Mouse (Mus musculus) megakaryocyte, embryonic 14.5 days (primary cell): ENCODE results near the gene Gm19345. TPM values are rescaled to one million over a fixed set of nuclear protein-coding genes. Genes with fewer than 3 reads are reported as not detected.

Source experiments
- H3K27me3 ChIP-seq: replicated peaks from 2 replicates; pipeline ENCODE3; 2012; ENCODE audit warnings: inconsistent platforms
- H3K36me3 ChIP-seq: replicated peaks from 2 replicates; pipeline ENCODE3; 2012; ENCODE audit warnings: low read length, inconsistent platforms, mixed read lengths
- H3K4me1 ChIP-seq: 2 replicates; pipeline ENCODE4 v1.6.1; 2012; ENCODE audit warnings: inconsistent platforms
- H3K4me3 ChIP-seq: replicated peaks from 2 replicates; pipeline ENCODE3; 2012; ENCODE audit warnings: moderate library complexity, mild to moderate bottlenecking, inconsistent platforms
- H3K9me3 ChIP-seq: 2 replicates; pipeline ENCODE4 v1.6.1; 2012; ENCODE audit warnings: inconsistent platforms
- FLI1 ChIP-seq: IDR thresholded peaks from 2 replicates; pipeline ENCODE4 v1.6.1; 2012; ENCODE audit warnings: low read length, inconsistent platforms, mixed read lengths
- GATA1 ChIP-seq: IDR thresholded peaks from 3 replicates; pipeline ENCODE4 v1.6.1; 2012; ENCODE audit warnings: mixed read lengths, low read length, inconsistent platforms, borderline replicate concordance
- polyA plus RNA-seq: library from polyadenylated mRNA; stranded (reverse); fragments of >175 nt; gene quantifications from 2 replicates; pipeline ENCODE4 v1.2.3, GENCODE M21; 2012; ENCODE audit warnings: low replicate concordance; ENCODE audit not compliant: insufficient read depth

Gene Gm19345
- polyA plus RNA-seq, 1 experiment, result 0.12 TPM

DNA sequence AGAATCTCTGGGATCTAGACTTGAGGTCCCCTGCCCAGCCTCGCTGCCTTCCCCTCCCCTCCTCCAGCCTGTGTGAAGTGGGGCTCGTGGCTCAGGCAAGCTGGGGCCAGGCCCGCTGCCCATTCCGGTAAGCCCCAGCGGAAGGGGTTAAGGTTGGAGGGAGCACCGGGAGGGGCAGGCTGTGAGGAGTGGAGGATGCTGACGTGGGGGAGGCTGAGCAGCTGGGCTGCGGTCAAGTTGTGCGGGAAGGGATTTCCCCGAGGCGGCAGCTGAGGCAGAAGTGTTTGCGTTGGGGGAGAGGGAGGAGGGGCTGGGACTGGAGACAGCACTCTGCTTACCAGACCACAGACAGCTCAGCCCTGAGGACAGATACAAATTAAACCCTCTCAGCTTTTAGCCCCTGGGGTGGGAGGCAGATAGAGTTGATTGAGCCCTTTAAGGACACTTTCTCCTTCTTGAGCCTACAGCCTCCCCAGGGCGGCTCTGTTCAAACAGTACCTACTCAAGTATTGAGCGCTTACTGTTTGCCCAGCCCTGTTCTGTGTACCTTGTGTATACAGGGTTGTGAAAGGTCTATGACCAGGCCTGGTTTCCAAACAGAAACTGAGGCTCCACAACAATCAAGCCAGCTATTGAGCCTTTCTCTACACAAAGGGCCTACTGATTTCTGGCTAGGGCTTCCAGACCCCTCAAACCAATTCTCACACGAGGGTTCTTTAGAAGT lies 34.3 kb upstream of the Gm19345 start:
- H3K4me1 ChIP-seq, result peaks cover 91% of the 10 kb centered on the region
- H3K27me3 ChIP-seq, result no peaks in the 10 kb centered on the region
- H3K9me3 ChIP-seq, result no peaks in the 10 kb centered on the region
- peak overlapping the region; percentile 91 for H3K4me3 ChIP-seq
- peaks cover 66% of the 10 kb centered on the region for H3K36me3 ChIP-seq
- TF ChIP-seq GATA1, result no peak

GRCm38 (mm10) chr7:19818440-19818839 lies 33.4 kb upstream of the Gm19345 start:
- peaks cover 57% of the 10 kb centered on the region for H3K36me3 ChIP-seq
- H3K4me1 ChIP-seq, result peaks cover 90% of the 10 kb centered on the region
- no peak for TF ChIP-seq FLI1
- TF ChIP-seq GATA1, result no peak
- peak overlapping the region; percentile 91 for H3K4me3 ChIP-seq
- H3K27me3 ChIP-seq, result no peaks in the 10 kb centered on the region
- no peaks in the 10 kb centered on the region for H3K9me3 ChIP-seq

DNA sequence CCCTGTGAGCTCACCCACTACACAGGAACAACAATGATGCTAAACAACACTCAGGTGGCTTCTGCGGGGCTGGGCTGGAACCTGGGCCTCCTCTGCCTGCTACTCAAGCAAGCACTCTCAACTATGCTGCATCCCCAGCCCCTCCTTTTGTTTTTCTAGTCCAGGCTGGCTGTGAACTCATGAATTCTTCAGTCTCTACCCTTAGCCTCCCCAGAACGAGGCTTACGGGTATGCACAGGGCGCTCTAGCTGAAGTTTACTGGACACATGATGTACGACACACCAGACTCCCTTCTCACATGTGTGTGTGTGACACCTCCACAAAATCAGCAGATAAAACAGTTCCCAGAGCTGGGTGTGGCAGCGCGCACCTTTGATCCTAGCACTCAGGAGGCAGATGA lies 32.9 kb upstream of the Gm19345 start:
- Histone ChIP-seq H3K27me3 (no peaks in the 10 kb centered on the region), H3K36me3 (peaks cover 53% of the 10 kb centered on the region), H3K4me3 (peak overlapping the region; percentile 91), H3K9me3 (no peaks in the 10 kb centered on the region), H3K4me1 (peaks cover 90% of the 10 kb centered on the region)
- TF ChIP-seq GATA1 (no peak), FLI1 (no peak)

DNA sequence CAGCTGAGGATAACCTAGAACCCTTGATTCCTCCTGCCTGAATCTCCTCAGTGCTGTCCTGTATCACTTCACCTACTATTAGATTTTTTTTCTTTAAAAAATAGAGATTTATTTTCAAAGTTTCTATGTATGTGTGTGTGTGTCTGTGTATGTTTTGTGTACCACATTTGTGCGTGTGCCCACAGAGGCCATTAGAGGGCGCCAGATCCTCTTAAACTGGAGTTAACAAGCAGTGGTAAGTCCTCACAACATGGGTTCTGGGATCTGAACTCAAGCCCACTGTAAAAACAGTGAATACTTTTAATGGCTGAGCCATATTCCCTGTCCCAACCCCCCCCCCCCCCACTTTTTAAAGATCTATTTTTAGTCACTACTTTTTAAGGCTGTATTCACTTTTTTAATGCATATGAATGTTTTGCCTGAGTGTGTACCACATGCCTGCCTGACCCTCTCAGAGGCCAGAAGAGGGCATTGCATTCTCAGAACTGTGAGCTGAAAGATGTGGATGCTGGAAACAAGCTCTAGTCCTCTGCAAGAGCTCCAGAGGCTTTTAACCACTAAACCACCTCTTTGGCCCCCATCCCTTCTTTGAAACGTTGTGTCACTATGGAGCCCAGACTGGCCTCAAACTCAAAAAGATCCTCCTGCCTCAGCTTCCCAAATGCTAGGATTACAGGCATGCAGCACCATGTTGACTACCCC lies 31.3 kb upstream of the Gm19345 start:
- Histone ChIP-seq H3K27me3 (no peaks in the 10 kb centered on the region), H3K36me3 (peaks cover 37% of the 10 kb centered on the region), H3K9me3 (no peaks in the 10 kb centered on the region), H3K4me3 (peak overlapping the region; percentile 93), H3K4me1 (peaks cover 90% of the 10 kb centered on the region)
- TF ChIP-seq FLI1 (no peak), GATA1 (no peak)

DNA sequence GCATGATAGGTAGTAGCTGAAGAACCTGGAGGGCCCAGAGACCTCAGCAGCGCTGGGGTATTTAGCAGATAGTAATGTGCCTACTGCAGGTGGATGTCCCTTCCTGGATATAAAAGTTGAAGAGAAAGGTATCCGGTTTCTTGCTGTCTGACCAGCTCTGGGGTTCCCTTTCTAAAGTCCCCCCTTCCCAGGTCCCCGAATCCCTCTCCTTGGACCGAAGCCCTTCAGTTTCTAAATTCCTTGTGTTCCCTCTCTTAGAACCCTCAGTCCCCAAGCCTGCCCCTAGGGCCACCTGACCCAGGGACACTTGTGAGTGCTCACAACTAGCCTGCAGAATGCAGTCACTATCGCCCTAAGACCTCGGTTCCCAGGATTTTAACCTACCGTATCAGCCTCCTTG lies 30.2 kb upstream of the Gm19345 start:
- Histone ChIP-seq H3K4me3 (peak overlapping the region; percentile 93), H3K4me1 (peaks cover 92% of the 10 kb centered on the region), H3K9me3 (no peaks in the 10 kb centered on the region), H3K36me3 (peaks cover 33% of the 10 kb centered on the region), H3K27me3 (no peaks in the 10 kb centered on the region)
- TF ChIP-seq FLI1, result no peak
- no peak for TF ChIP-seq GATA1

- Histone ChIP-seq H3K9me3 (no peaks in the 10 kb centered on the region), H3K4me3 (peak overlapping the region; percentile 93), H3K4me1 (peaks cover 92% of the 10 kb centered on the region), H3K36me3 (peaks cover 33% of the 10 kb centered on the region), H3K27me3 (no peaks in the 10 kb centered on the region)
- TF ChIP-seq FLI1 (no peak), GATA1 (no peak)
Measured at GRCm38 (mm10) chr7:19822193-19822592, 29.6 kb upstream of the Gm19345 start.

DNA sequence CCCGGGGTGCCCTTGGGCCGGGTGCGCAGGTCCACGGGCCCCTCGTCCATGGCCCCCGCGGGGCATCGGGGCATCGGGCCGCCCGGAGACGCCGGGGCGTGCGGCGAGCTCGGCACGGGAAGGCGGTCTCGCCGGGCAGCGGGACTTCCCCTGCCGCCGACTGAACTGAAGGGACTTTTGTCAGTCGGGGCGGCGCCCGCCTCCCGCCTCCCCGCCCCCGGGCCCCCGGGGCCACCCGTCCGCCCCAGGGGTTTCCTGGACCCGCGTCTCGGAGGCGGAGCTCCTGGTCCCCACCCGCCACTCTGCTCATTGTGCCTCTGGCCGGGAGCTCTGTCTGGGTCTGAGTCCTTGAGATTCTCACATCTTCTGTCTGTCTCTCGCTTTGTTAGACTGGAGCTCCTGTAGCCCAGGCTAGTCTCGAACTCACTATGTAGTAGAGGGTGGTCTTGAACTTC lies 29.2 kb upstream of the Gm19345 start, which contains the start of gene Bcl3:
Bcl3 (minus strand) TSS at position 167 of the 455 bp plus-strand sequence.
- Histone ChIP-seq H3K4me3 (peak within 1 kb of the TSS; percentile 93), H3K9me3 (no peaks in the 10 kb centered on the region), H3K36me3 (peaks cover 33% of the 10 kb centered on the region), H3K27me3 (no peaks in the 10 kb centered on the region), H3K4me1 (peaks cover 89% of the 10 kb centered on the region)
- TF ChIP-seq FLI1 (no peak), GATA1 (no peak)

GRCm38 (mm10) chr7:19823256-19824181 lies 28.3 kb upstream of the Gm19345 start:
- Histone ChIP-seq H3K9me3 (no peaks in the 10 kb centered on the region), H3K4me1 (peaks cover 81% of the 10 kb centered on the region), H3K27me3 (no peaks in the 10 kb centered on the region), H3K4me3 (peak overlapping the region; percentile 93), H3K36me3 (peaks cover 26% of the 10 kb centered on the region)
- no peak for TF ChIP-seq FLI1
- TF ChIP-seq GATA1, result no peak

- H3K9me3 ChIP-seq, result peaks cover 1% of the 10 kb centered on the region
- peaks cover 78% of the 10 kb centered on the region for H3K4me1 ChIP-seq
- no peaks in the 10 kb centered on the region for H3K27me3 ChIP-seq
- TF ChIP-seq FLI1 (no peak), GATA1 (no peak)
- peaks cover 19% of the 10 kb centered on the region for H3K36me3 ChIP-seq
- peak overlapping the region; percentile 93 for H3K4me3 ChIP-seq
Measured at GRCm38 (mm10) chr7:19824182-19824973, 27.4 kb upstream of the Gm19345 start.
